Mouse (Mus musculus): ENCODE measurements at regions not wholly inside any gene's neighbourhood (a gene's known extent, or its start where the extent isn't known, plus 50 kb on each side); places are given as distances from the start of the nearest gene placed in this dataset.
A peak's percentile ranks its signal among the peaks of the same experiment; 100 is the strongest.

DNA sequence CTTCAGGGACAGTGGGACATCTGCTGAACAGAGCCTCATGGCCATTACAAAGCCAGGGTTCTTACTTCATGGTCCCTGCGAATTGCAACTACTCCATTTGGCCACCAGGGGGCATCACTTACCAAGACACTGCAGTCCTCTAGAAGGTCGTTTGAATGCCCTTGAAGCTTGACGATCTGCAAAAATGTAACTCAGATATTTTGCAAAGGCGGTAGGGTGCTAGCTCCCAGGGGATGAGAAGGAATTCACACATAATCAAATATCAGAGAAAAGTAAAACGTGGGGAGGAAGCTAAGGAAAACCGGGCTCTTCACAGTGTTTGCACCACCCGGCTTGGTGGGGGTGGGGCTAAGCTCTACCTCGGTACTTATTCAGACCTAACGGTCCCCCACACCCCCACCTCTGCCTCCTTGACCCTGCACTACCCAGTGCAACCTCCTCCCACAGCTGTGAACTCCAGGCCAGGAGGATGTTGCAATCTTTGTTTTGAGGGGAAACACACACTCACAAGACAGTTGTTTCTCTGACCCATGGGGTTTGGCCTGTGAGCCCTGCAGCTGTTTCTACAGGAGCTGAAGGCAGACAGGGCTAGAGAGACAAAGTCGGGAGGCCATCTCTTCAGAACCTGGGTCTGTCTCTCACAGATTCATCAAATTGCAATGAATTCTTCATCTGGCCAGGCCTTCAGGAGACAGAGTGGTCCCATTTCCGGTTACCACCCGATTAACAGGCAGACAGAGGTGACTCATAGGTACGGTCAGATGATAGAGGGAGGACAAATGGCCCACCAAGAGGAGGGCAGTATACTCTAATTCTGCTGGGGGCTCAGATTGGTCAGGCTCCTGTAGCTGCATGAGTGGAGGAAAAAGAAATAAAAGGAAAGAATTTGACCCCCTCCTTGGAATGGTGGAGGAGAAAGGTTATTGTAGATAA, 85.3 kb upstream of the Fam49a start:
- DNase-seq (ENCODE audit: low spot score) (peak; percentile 93), ATAC-seq (peak; percentile 83)
- Histone ChIP-seq H3K27me3 (replicated peaks; ENCODE audit: insufficient read depth, low read length) (no peaks in the 10 kb centered on the region), H3K9ac (replicated peaks; ENCODE audit: low read depth) (no peak overlapping the region), H3K4me2 (replicated peaks; ENCODE audit: low read depth, low read length) (peak overlapping the region; percentile 47), H3K4me1 (ENCODE audit: insufficient read depth, low read depth, low read length) (no peaks in the 10 kb centered on the region; the same call in 1 of the 2 replicates), H3K27ac (ENCODE audit: low read length) (0 out of 2 replicates have a peak overlapping the region, but pooled peaks have one; percentile 20), H3K9me3 (ENCODE audit: low read length) (no peaks in the 10 kb centered on the region), H3K4me3 (ENCODE audit: low read depth, low read length) (peak overlapping the region; percentile 5; the same call in 1 of the 2 replicates), H3K36me3 (ENCODE audit: insufficient read depth, low read length) (no peaks in the 10 kb centered on the region)
- TF ChIP-seq EP300 (IDR thresholded peaks at IDR 0.05) (no peak), CTCF (IDR thresholded peaks at IDR 0.05) (peak; percentile 98)
- WGBS = 6% methylated on average over 13 of the region's 13 CpGs

DNA sequence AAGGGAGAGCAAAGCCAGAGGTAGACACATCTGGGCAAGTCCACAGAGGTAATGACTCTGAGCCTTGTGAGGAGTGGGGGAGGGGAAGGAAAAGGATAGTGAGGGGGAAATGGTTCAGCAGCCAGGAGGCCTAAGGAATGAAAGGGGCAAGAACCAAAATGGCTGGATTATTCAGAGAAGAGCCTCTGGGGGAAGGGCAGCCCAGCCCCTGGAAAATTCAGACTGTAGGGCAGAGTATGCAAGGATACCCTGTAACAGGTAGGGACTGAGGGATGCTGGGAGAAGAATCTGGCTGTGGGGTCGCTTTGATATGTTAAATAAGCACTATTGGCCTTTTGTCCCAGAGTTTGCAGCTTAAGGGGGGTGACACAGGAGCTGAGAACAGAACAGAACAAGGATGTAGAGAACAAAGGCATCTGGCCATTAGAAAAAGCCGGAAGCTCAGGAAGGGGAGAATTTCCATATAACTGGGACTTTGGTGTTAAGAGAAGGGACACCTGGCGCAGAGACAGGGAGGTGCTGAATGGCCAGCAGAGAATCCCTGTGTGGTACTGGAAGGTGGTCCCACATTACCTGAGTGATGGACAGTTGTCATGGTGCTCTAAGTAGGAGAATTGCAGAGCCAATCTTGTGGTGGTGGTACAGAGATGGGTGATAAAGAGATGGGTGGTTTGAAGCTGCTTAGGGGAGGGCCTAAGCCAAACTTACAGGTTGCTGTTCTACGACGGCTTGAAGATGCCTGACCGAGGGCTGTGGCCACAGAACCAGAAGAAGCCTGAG, 84.5 kb upstream of the Fam49a start:
- 83% methylated on average over 6 of the region's 6 CpGs for whole genome bisulfite sequencing
- Histone ChIP-seq H3K4me3 (ENCODE audit: low read depth, low read length) (no peak overlapping the region), H3K4me2 (replicated peaks; ENCODE audit: low read depth, low read length) (no peak overlapping the region), H3K4me1 (ENCODE audit: insufficient read depth, low read depth, low read length) (no peaks in the 10 kb centered on the region; the same call in 1 of the 2 replicates), H3K36me3 (ENCODE audit: insufficient read depth, low read length) (no peaks in the 10 kb centered on the region), H3K27ac (ENCODE audit: low read length) (no peak overlapping the region), H3K9me3 (ENCODE audit: low read length) (no peaks in the 10 kb centered on the region), H3K27me3 (replicated peaks; ENCODE audit: insufficient read depth, low read length) (no peaks in the 10 kb centered on the region), H3K9ac (replicated peaks; ENCODE audit: low read depth) (no peak overlapping the region)
- TF ChIP-seq EP300 (IDR thresholded peaks at IDR 0.05) = no peak
- TF ChIP-seq CTCF (IDR thresholded peaks at IDR 0.05) = no peak
- DNase-seq (ENCODE audit: low spot score) (no peak), ATAC-seq (no peak)

DNA sequence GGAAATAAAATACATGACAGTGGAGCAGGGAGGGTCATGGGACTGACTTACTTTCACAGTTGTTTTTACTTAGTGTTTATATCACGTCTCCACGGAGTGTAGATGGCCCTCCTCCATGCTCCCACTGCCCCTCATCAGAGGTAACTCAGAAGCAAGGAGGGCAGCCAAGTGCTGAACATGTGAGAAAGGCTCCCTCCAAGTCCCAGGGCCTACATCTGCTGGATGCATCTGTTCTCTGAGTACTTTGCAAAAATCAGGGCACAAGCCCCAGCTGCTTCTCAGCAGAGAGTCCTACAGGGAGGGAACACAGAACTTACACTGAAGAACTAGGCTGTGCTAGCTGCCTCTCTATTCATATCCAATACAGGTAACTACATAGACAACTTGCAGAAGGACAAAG, 83.5 kb upstream of the Fam49a start:
- Histone ChIP-seq H3K4me1 (ENCODE audit: insufficient read depth, low read depth, low read length) (no peaks in the 10 kb centered on the region), H3K27me3 (replicated peaks; ENCODE audit: insufficient read depth, low read length) (no peaks in the 10 kb centered on the region), H3K9ac (replicated peaks; ENCODE audit: low read depth) (no peak overlapping the region), H3K4me2 (replicated peaks; ENCODE audit: low read depth, low read length) (no peak overlapping the region), H3K4me3 (ENCODE audit: low read depth, low read length) (no peak overlapping the region), H3K9me3 (ENCODE audit: low read length) (no peaks in the 10 kb centered on the region), H3K27ac (ENCODE audit: low read length) (no peak overlapping the region), H3K36me3 (ENCODE audit: insufficient read depth, low read length) (no peaks in the 10 kb centered on the region)
- no peak for ATAC-seq
- DNase-seq (ENCODE audit: low spot score) = no peak
- TF ChIP-seq EP300 (IDR thresholded peaks at IDR 0.05) (no peak), CTCF (IDR thresholded peaks at IDR 0.05) (no peak)
- WGBS = 39% methylated on average over 2 of the region's 2 CpGs

DNA sequence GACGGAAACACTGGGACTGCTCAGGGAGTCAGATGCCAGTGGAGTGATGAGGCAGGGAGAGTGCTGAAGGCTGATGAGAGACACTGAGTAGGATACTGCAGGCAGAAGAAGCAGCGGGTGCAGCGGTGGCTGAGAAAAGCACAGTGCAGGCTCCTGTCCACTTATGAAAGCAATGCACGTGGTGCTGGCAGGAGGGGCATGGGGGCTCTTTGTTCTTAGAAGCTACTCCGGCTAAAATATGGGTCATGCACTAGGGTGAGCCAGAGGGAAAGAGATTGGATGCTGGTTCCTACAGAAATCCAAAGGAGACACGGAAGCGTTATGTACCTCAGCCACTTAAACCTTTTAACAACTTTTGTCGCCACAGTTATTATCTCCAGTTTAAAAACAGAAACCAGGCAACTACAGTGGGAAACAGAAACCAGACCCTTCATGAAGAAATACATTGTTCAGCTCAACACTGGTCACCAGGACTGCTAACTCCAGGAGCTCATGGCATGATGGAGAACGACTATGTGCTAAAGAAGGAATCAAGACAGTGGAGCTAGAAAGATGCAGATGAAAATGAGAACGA, 82.6 kb upstream of the Fam49a start:
- Histone ChIP-seq H3K4me2 (replicated peaks; ENCODE audit: low read depth, low read length) (no peak overlapping the region), H3K4me3 (ENCODE audit: low read depth, low read length) (no peak overlapping the region), H3K9me3 (ENCODE audit: low read length) (no peaks in the 10 kb centered on the region), H3K27ac (ENCODE audit: low read length) (no peak overlapping the region), H3K27me3 (replicated peaks; ENCODE audit: insufficient read depth, low read length) (no peaks in the 10 kb centered on the region), H3K4me1 (ENCODE audit: insufficient read depth, low read depth, low read length) (no peaks in the 10 kb centered on the region), H3K9ac (replicated peaks; ENCODE audit: low read depth) (no peak overlapping the region), H3K36me3 (ENCODE audit: insufficient read depth, low read length) (no peaks in the 10 kb centered on the region)
- TF ChIP-seq EP300 (IDR thresholded peaks at IDR 0.05) (no peak), CTCF (IDR thresholded peaks at IDR 0.05) (no peak)
- no peak for ATAC-seq
- WGBS = 57% methylated on average over 10 of the region's 10 CpGs
- DNase-seq (ENCODE audit: low spot score) = no peak

DNA sequence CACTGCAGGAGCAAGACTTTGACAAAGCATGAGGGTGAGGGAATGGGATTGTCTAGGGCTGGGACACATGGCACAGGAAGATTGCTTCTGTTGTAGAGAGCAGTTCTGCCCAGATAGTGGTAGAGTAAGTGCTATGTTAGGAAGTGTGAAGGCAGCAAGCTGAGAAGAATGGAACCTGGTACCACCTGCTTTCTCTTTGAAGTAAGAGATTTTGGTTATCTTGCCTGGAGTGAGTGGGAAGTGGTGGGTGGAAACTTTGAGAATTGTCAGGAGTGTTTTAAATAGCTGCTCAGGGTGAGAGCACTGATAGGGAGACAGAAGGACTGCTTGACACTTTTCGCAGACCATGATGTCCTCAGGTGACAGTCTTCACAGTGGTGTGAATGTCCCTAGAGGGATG, 81.0 kb upstream of the Fam49a start:
- Histone ChIP-seq H3K36me3 (ENCODE audit: insufficient read depth, low read length) (no peaks in the 10 kb centered on the region), H3K4me2 (replicated peaks; ENCODE audit: low read depth, low read length) (no peak overlapping the region), H3K27me3 (replicated peaks; ENCODE audit: insufficient read depth, low read length) (no peaks in the 10 kb centered on the region), H3K27ac (ENCODE audit: low read length) (no peak overlapping the region), H3K9ac (replicated peaks; ENCODE audit: low read depth) (no peak overlapping the region), H3K4me1 (ENCODE audit: insufficient read depth, low read depth, low read length) (no peaks in the 10 kb centered on the region), H3K9me3 (ENCODE audit: low read length) (no peaks in the 10 kb centered on the region), H3K4me3 (ENCODE audit: low read depth, low read length) (no peak overlapping the region)
- no peak for DNase-seq (ENCODE audit: low spot score)
- ATAC-seq = no peak
- TF ChIP-seq CTCF (IDR thresholded peaks at IDR 0.05) (no peak), EP300 (IDR thresholded peaks at IDR 0.05) (no peak)
- 80% methylated on average over 1 of the region's 1 CpGs for WGBS

DNA sequence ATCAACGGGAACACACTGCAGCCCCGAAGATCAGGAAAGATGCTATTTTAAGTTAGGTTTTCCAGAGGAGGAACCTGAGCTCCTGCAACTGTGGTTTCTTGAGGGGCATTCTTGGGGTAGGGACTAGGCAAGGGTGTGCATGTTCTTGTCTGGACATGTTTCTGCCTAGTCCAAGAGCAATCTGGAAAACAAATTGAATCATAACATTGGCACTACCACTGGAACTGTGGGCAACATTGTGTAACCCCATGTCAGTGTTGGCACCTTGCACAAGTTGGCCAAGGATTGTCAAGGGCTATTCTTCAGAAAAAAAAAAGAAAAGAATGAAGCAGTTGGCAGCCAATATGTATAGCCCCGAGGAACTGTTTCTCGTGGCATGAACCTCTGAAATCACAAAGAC, 80.3 kb upstream of the Fam49a start:
- no peak overlapping the region for H3K9ac ChIP-seq (replicated peaks; ENCODE audit: low read depth)
- no peak overlapping the region for H3K4me3 ChIP-seq (ENCODE audit: low read depth, low read length)
- H3K4me1 ChIP-seq (ENCODE audit: insufficient read depth, low read depth, low read length) = no peaks in the 10 kb centered on the region
- no peaks in the 10 kb centered on the region for H3K9me3 ChIP-seq (ENCODE audit: low read length)
- no peak overlapping the region for H3K4me2 ChIP-seq (replicated peaks; ENCODE audit: low read depth, low read length)
- no peak overlapping the region for H3K27ac ChIP-seq (ENCODE audit: low read length)
- TF ChIP-seq EP300 (IDR thresholded peaks at IDR 0.05) (no peak), CTCF (IDR thresholded peaks at IDR 0.05) (no peak)
- ATAC-seq (no peak), DNase-seq (ENCODE audit: low spot score) (no peak)
- WGBS = 79% methylated on average over 4 of the region's 4 CpGs
- no peaks in the 10 kb centered on the region for H3K27me3 ChIP-seq (replicated peaks; ENCODE audit: insufficient read depth, low read length)
- no peaks in the 10 kb centered on the region for H3K36me3 ChIP-seq (ENCODE audit: insufficient read depth, low read length)
